Mouse (Mus musculus): ENCODE measurements around the gene Usp37.

- no peak for TF ChIP-seq CTCF (IDR thresholded peaks at IDR 0.05; ENCODE audit: borderline replicate concordance, insufficient read depth, low read depth, low read length)
- TF ChIP-seq POLR2A (IDR thresholded peaks at IDR 0.05; ENCODE audit: borderline replicate concordance, insufficient read depth, low read length), result no peak
These were observed 152.1 kb downstream of the Usp37 start for GRCm38 (mm10) chr1:74391844-74392441.

All from cerebellum, adult 2 months (tissue).